Mouse (Mus musculus) megakaryocyte progenitor cell, adult 5-6 weeks (primary cell): ENCODE measurements around the gene Dio3. TPM values are rescaled to one million over a fixed set of nuclear protein-coding genes. Genes with fewer than 3 reads are reported as not detected.

ENCODE experiments used
- ATAC-seq: replicated peaks from 2 replicates; pipeline ENCODE4 v1.8.0; 2016; ENCODE audit warnings: mild to moderate bottlenecking, moderate TSS enrichment, inconsistent platforms; ENCODE audit not compliant: poor library complexity
- total RNA-seq, 2 experiments: library from RNA; stranded (forward) in 1 of 2; stranded (reverse) in 1 of 2; fragments of 157-497, 149-512 nt in 1 of 2; fragments of 200-1000 nt in 1 of 2; gene quantifications; 2 replicates each; pipeline versions ENCODE4 v1.2.3 to v1.2.4; 2015 to 2017

The Dio3 gene
- total RNA-seq, 2 experiments from 2014 or later = not detected

GRCm38 (mm10) chr12:110319696-110320095 is 40.8 kb downstream of the Dio3 start:
- ATAC-seq = no peak

Other genes starting within 250 kb of the Dio3 start
- 108 and 119 TPM in 2 replicates for gene Ppp2r5c, start 168.1 kb downstream of the Dio3 start, total RNA-seq (2015)
- gene Ppp2r5c, start 168.1 kb downstream of the Dio3 start, total RNA-seq (2017) = 189 and 205 TPM in 2 replicates